Mouse (Mus musculus): ENCODE results near the gene Wdr6. TPM values are rescaled to one million over a fixed set of nuclear protein-coding genes. Genes with fewer than 3 reads are reported as not detected.

The Wdr6 gene
- polyA plus RNA-seq, 1 experiment: 7.9 TPM

GRCm38 (mm10) chr9:108530954-108531353 is 47.6 kb downstream of the Wdr6 start:
- TF ChIP-seq POLR2A (IDR thresholded peaks at IDR 0.05; ENCODE audit: borderline replicate concordance, control insufficient read depth, low read depth, low read length): no peak
- TF ChIP-seq CTCF (IDR thresholded peaks at IDR 0.05; ENCODE audit: control insufficient read depth, insufficient read depth, low read length): no peak
- 89% methylated on average over 1 of the region's 1 CpGs for WGBS
- H3K4me3 ChIP-seq (replicated peaks; ENCODE audit: control insufficient read depth, low read depth, low read length): no peak overlapping the region
- no peaks in the 10 kb centered on the region for H3K4me1 ChIP-seq (ENCODE audit: control insufficient read depth, insufficient read depth, low read length)
- H3K27ac ChIP-seq (ENCODE audit: control insufficient read depth, insufficient read depth, low read depth, low read length, poor library complexity): no peak overlapping the region

- TF ChIP-seq POLR2A (IDR thresholded peaks at IDR 0.05; ENCODE audit: borderline replicate concordance, control insufficient read depth, low read depth, low read length) (no peak), CTCF (IDR thresholded peaks at IDR 0.05; ENCODE audit: control insufficient read depth, insufficient read depth, low read length) (no peak)
- Histone ChIP-seq H3K4me3 (replicated peaks; ENCODE audit: control insufficient read depth, low read depth, low read length) (no peak overlapping the region), H3K27ac (ENCODE audit: control insufficient read depth, insufficient read depth, low read depth, low read length, poor library complexity) (no peak overlapping the region), H3K4me1 (ENCODE audit: control insufficient read depth, insufficient read depth, low read length) (no peaks in the 10 kb centered on the region)
- WGBS: 59% methylated on average over 3 of the region's 3 CpGs
These were observed 53.1 kb downstream of the Wdr6 start for GRCm38 (mm10) chr9:108525400-108525799.

DNA sequence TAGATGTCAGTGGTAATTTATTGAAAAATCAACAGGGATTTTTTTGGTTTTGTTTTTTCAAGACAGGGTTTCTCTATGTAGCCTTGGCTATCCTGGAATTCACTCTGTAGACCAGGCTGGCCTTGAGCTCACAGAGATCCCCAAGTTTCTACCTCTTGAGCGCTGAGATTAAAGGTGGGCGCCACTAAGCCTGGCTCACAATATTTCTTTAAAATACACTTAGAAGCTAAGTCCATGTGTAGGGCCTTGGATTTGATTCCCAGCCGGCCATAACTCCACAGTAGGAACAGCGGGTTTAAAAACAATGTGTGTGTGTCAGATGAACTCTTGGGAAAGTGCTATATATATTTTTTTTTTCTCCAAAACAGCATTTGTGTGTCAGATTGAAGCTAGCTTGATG is 55.2 kb downstream of the Wdr6 start:
- WGBS: 93% methylated on average over 4 of the region's 4 CpGs
- no peak overlapping the region for H3K4me3 ChIP-seq (replicated peaks; ENCODE audit: control insufficient read depth, low read depth, low read length)
- TF ChIP-seq POLR2A (IDR thresholded peaks at IDR 0.05; ENCODE audit: borderline replicate concordance, control insufficient read depth, low read depth, low read length): no peak
- no peak for TF ChIP-seq CTCF (IDR thresholded peaks at IDR 0.05; ENCODE audit: control insufficient read depth, insufficient read depth, low read length)
- H3K27ac ChIP-seq (ENCODE audit: control insufficient read depth, insufficient read depth, low read depth, low read length, poor library complexity): no peak overlapping the region
- no peaks in the 10 kb centered on the region for H3K4me1 ChIP-seq (ENCODE audit: control insufficient read depth, insufficient read depth, low read length)

Other genes with a start within 250 kb of the Wdr6 start
- 1,398 and 2,156 TPM in 2 replicates for gene Gpx1, start 239.8 kb downstream of the Wdr6 start, polyA plus RNA-seq (2011; ENCODE audit: insufficient read depth, insufficient read length, low replicate concordance, missing spikeins)
- gene Usp4, start 230.9 kb downstream of the Wdr6 start, polyA plus RNA-seq (2011; ENCODE audit: insufficient read depth, insufficient read length, low replicate concordance, missing spikeins): 102 and 256 TPM in 2 replicates
- gene 1700102P08Rik, start 185.9 kb downstream of the Wdr6 start, polyA plus RNA-seq (2011; ENCODE audit: insufficient read depth, insufficient read length, low replicate concordance, missing spikeins): 3.9 TPM in 1 of 2 replicates, not detected in the other
- 0.34 and 0.87 TPM in 2 replicates for gene Ccdc36, start 150.3 kb downstream of the Wdr6 start, polyA plus RNA-seq (2011; ENCODE audit: insufficient read depth, insufficient read length, low replicate concordance, missing spikeins)
- not detected in 2 replicates for gene BC048562, start 142.3 kb downstream of the Wdr6 start, polyA plus RNA-seq (2011; ENCODE audit: insufficient read depth, insufficient read length, low replicate concordance, missing spikeins)
- gene Ccdc71, start 118.2 kb downstream of the Wdr6 start, polyA plus RNA-seq (2011; ENCODE audit: insufficient read depth, insufficient read length, low replicate concordance, missing spikeins): 5.1 and 12.3 TPM in 2 replicates
- 8.1 and 18.3 TPM in 2 replicates for gene Klhdc8b, start 117.2 kb downstream of the Wdr6 start, polyA plus RNA-seq (2011; ENCODE audit: insufficient read depth, insufficient read length, low replicate concordance, missing spikeins)
- 3.8 and 9.0 TPM in 2 replicates for gene Lamb2, start 99.0 kb downstream of the Wdr6 start, polyA plus RNA-seq (2011; ENCODE audit: insufficient read depth, insufficient read length, low replicate concordance, missing spikeins)
- 42.0 and 94.4 TPM in 2 replicates for gene Usp19, start 88.1 kb downstream of the Wdr6 start, polyA plus RNA-seq (2011; ENCODE audit: insufficient read depth, insufficient read length, low replicate concordance, missing spikeins)
- gene Qars, start 71.0 kb downstream of the Wdr6 start, polyA plus RNA-seq (2011; ENCODE audit: insufficient read depth, insufficient read length, low replicate concordance, missing spikeins): 76.9 and 170 TPM in 2 replicates
- gene Qrich1, start 61.9 kb downstream of the Wdr6 start, polyA plus RNA-seq (2011; ENCODE audit: insufficient read depth, insufficient read length, low replicate concordance, missing spikeins): 29.4 and 50.5 TPM in 2 replicates
- gene Impdh2, start 18.5 kb downstream of the Wdr6 start, polyA plus RNA-seq (2011; ENCODE audit: insufficient read depth, insufficient read length, low replicate concordance, missing spikeins): 56.2 and 207 TPM in 2 replicates
- 14.7 and 23.0 TPM in 2 replicates for gene Ndufaf3, start 11.3 kb downstream of the Wdr6 start, polyA plus RNA-seq (2011; ENCODE audit: insufficient read depth, insufficient read length, low replicate concordance, missing spikeins)
- 44.0 and 105 TPM in 2 replicates for gene Dalrd3, start 8.9 kb downstream of the Wdr6 start, polyA plus RNA-seq (2011; ENCODE audit: insufficient read depth, insufficient read length, low replicate concordance, missing spikeins)
- 1.4 TPM in 1 of 2 replicates, not detected in the other for gene P4htm, start 18.9 kb upstream of the Wdr6 start, polyA plus RNA-seq (2011; ENCODE audit: insufficient read depth, insufficient read length, low replicate concordance, missing spikeins)
- gene Arih2, start 70.6 kb upstream of the Wdr6 start, polyA plus RNA-seq (2011; ENCODE audit: insufficient read depth, insufficient read length, low replicate concordance, missing spikeins): 28.5 and 29.4 TPM in 2 replicates
- gene Slc25a20, start 83.3 kb upstream of the Wdr6 start, polyA plus RNA-seq (2011; ENCODE audit: insufficient read depth, insufficient read length, low replicate concordance, missing spikeins): 8.4 and 13.7 TPM in 2 replicates
- gene Prkar2a, start 110.6 kb upstream of the Wdr6 start, polyA plus RNA-seq (2011; ENCODE audit: insufficient read depth, insufficient read length, low replicate concordance, missing spikeins): 3.8 and 10.6 TPM in 2 replicates
- gene Ip6k2, start 205.1 kb upstream of the Wdr6 start, polyA plus RNA-seq (2011; ENCODE audit: insufficient read depth, insufficient read length, low replicate concordance, missing spikeins): 28.0 and 37.3 TPM in 2 replicates
- 10.0 and 13.4 TPM in 2 replicates for gene Nckipsd, start 229.6 kb upstream of the Wdr6 start, polyA plus RNA-seq (2011; ENCODE audit: insufficient read depth, insufficient read length, low replicate concordance, missing spikeins)
- gene Celsr3, start 247.6 kb upstream of the Wdr6 start, polyA plus RNA-seq (2011; ENCODE audit: insufficient read depth, insufficient read length, low replicate concordance, missing spikeins): 5.3 and 14.9 TPM in 2 replicates